Mouse (Mus musculus): ENCODE measurements at regions not wholly inside any gene's neighbourhood (a gene's known extent, or its start where the extent isn't known, plus 50 kb on each side); places are given as distances from the start of the nearest gene placed in this dataset.

DNA sequence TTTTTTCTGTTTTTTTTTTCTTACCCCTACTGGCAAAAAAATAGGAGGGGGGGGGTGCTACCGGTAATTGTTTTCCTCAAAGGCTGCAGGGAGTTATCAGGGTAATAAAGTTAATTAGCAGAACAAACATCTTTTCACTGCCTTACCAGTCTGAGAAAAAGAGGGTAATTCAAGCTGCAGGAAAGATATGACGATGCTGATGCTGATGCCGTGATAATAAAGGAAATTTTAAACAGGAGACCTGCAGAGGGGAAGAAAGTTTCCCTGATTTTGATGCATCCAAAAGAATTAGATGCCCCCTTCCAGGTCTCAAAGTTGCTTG is 145.7 kb upstream of the Sox2 start:
- Histone ChIP-seq H3K4me2 (ENCODE audit: low read depth, low read length) (no peak overlapping the region), H3K9ac (ENCODE audit: low read length) (no peak overlapping the region), H3K27me3 (ENCODE audit: control insufficient read depth, insufficient read depth, low read length) (no peaks in the 10 kb centered on the region), H3K9me3 (replicated peaks; ENCODE audit: control insufficient read depth, low read length) (no peaks in the 10 kb centered on the region), H3K4me1 (ENCODE audit: control insufficient read depth, insufficient read depth, low read length) (no peaks in the 10 kb centered on the region), H3K27ac (ENCODE audit: low read length) (no peak overlapping the region), H3K4me3 (replicated peaks; ENCODE audit: low read length) (no peak overlapping the region), H3K36me3 (ENCODE audit: control insufficient read depth, insufficient read depth, low read length) (no peaks in the 10 kb centered on the region)
- 31% methylated on average over 3 of the region's 3 CpGs for WGBS
- no peak for ATAC-seq (ENCODE audit: insufficient read depth, low FRiP score)

DNA sequence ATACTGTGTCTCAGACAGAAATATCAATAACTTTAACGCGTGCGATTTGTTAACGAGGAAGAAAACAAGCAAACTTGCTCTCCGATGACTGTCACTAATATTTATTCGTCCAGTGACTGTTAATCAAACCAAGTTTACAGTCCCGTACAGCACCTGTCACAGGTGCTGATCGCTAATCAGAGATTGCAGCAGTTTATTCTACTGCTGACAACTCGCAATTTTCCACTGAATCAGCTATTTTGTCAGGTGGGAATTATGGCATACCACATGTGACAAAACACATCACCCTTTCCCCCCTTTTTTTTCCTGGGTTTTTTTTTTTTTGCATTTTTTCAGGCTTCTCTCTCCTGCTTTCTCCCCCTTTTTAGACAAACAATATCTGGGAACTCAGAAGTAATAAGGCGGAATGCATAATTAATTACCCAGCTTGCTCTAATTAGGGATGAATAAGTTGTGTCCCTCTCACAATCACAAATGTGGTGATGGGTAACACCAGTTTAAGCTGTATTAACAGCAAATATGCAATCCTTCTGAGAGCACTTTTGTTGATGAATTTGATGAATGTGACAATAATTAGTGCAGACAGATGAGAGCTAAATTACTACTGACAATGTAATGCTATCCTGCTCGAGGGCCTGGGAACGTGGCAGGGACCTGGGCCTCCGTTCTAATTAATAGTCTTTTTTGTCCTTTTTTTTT is 146.2 kb upstream of the Sox2 start:
- Histone ChIP-seq H3K4me2 (ENCODE audit: low read depth, low read length) (no peak overlapping the region), H3K27me3 (ENCODE audit: control insufficient read depth, insufficient read depth, low read length) (no peaks in the 10 kb centered on the region), H3K9me3 (replicated peaks; ENCODE audit: control insufficient read depth, low read length) (no peaks in the 10 kb centered on the region), H3K36me3 (ENCODE audit: control insufficient read depth, insufficient read depth, low read length) (no peaks in the 10 kb centered on the region), H3K9ac (ENCODE audit: low read length) (no peak overlapping the region), H3K4me1 (ENCODE audit: control insufficient read depth, insufficient read depth, low read length) (no peaks in the 10 kb centered on the region), H3K4me3 (replicated peaks; ENCODE audit: low read length) (no peak overlapping the region), H3K27ac (ENCODE audit: low read length) (no peak overlapping the region)
- ATAC-seq (ENCODE audit: insufficient read depth, low FRiP score), result no peak
- WGBS, result 54% methylated on average over 13 of the region's 13 CpGs

DNA sequence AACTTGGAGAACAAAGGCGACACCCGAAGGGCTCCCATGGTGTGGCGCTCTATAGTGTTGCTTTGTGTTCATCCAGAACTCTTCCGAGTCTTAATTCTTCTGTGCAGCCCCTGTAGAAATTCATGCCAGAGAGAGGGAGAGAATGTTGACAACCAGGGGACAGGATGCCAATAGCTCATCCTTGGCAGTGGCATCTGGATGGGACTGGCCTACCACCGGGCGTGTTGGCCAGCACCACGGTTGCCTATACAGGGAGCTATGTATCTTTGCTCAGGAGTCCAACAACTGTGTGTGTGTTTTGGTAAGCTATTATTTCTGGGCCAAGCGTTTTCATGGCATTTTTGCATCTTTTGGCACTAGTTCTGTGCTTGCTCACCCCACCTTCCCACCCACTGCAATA is 153.4 kb upstream of the Sox2 start:
- Histone ChIP-seq H3K4me1 (ENCODE audit: control insufficient read depth, insufficient read depth, low read length) (no peaks in the 10 kb centered on the region), H3K4me2 (ENCODE audit: low read depth, low read length) (no peak overlapping the region), H3K27ac (ENCODE audit: low read length) (no peak overlapping the region), H3K4me3 (replicated peaks; ENCODE audit: low read length) (no peak overlapping the region), H3K27me3 (ENCODE audit: control insufficient read depth, insufficient read depth, low read length) (no peaks in the 10 kb centered on the region), H3K9me3 (replicated peaks; ENCODE audit: control insufficient read depth, low read length) (no peaks in the 10 kb centered on the region), H3K9ac (ENCODE audit: low read length) (no peak overlapping the region), H3K36me3 (ENCODE audit: control insufficient read depth, insufficient read depth, low read length) (no peaks in the 10 kb centered on the region)
- ATAC-seq (ENCODE audit: insufficient read depth, low FRiP score), result no peak
- 86% methylated on average over 8 of the region's 8 CpGs for WGBS

- Histone ChIP-seq H3K9ac (ENCODE audit: low read length) (no peak overlapping the region), H3K27me3 (ENCODE audit: control insufficient read depth, insufficient read depth, low read length) (no peaks in the 10 kb centered on the region), H3K36me3 (ENCODE audit: control insufficient read depth, insufficient read depth, low read length) (no peaks in the 10 kb centered on the region), H3K4me3 (replicated peaks; ENCODE audit: low read length) (no peak overlapping the region), H3K4me2 (ENCODE audit: low read depth, low read length) (no peak overlapping the region), H3K9me3 (replicated peaks; ENCODE audit: control insufficient read depth, low read length) (no peaks in the 10 kb centered on the region), H3K4me1 (ENCODE audit: control insufficient read depth, insufficient read depth, low read length) (no peaks in the 10 kb centered on the region), H3K27ac (ENCODE audit: low read length) (no peak overlapping the region)
- WGBS, result 68% methylated on average over 3 of the region's 3 CpGs
- ATAC-seq (ENCODE audit: insufficient read depth, low FRiP score), result no peak
Measured at GRCm38 (mm10) chr3:34495615-34496014, 154.6 kb upstream of the Sox2 start.

DNA sequence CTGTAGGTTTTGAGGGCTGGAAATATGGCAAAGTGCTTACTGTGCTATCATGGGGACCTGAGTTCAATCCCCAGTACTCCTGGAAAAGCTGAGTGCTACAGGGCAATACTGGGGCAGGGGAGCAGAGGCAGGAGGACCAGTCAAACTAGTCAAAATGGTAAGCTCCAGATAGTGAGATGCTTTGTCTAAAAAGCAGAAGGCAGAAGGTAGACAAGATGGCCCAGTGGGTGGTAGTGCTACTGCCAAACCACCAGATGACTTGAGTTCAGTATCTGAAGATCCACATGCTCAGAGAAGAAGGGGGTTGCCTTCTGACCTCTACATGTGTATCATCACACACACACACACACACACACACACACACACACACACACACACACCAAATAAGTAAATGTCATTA is 156.3 kb upstream of the Sox2 start:
- Histone ChIP-seq H3K27ac (ENCODE audit: low read length) (no peak overlapping the region), H3K9me3 (replicated peaks; ENCODE audit: control insufficient read depth, low read length) (no peaks in the 10 kb centered on the region), H3K9ac (ENCODE audit: low read length) (no peak overlapping the region), H3K4me3 (replicated peaks; ENCODE audit: low read length) (no peak overlapping the region), H3K36me3 (ENCODE audit: control insufficient read depth, insufficient read depth, low read length) (no peaks in the 10 kb centered on the region), H3K27me3 (ENCODE audit: control insufficient read depth, insufficient read depth, low read length) (no peaks in the 10 kb centered on the region), H3K4me2 (ENCODE audit: low read depth, low read length) (no peak overlapping the region), H3K4me1 (ENCODE audit: control insufficient read depth, insufficient read depth, low read length) (no peaks in the 10 kb centered on the region)
- ATAC-seq (ENCODE audit: insufficient read depth, low FRiP score), result no peak

DNA sequence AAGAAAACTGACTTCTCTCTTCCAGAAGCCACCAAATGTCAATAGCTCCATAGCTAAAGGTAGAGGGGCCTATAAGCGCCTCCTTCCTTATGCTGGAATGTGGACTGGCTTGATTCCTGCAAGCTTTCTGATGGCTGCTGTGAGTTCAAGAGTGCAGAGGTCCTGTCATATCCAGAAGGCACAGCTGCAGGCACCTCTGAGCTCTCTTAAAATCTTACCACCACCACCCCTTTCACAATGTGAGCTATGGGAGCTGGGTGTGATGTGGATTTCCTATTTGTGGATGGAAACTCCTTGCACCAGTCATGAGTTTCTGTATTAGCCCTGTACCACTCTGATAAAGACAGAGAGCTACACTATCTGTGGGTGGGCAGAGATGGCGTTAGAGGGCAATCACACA is 161.2 kb upstream of the Sox2 start:
- H3K27me3 ChIP-seq (ENCODE audit: control insufficient read depth, insufficient read depth, low read length), result no peaks in the 10 kb centered on the region
- no peaks in the 10 kb centered on the region for H3K4me1 ChIP-seq (ENCODE audit: control insufficient read depth, insufficient read depth, low read length)
- 80% methylated on average over 2 of the region's 2 CpGs for WGBS
- H3K4me3 ChIP-seq (replicated peaks; ENCODE audit: low read length), result no peak overlapping the region
- H3K27ac ChIP-seq (ENCODE audit: low read length), result no peak overlapping the region
- no peaks in the 10 kb centered on the region for H3K36me3 ChIP-seq (ENCODE audit: control insufficient read depth, insufficient read depth, low read length)
- H3K9me3 ChIP-seq (replicated peaks; ENCODE audit: control insufficient read depth, low read length), result no peaks in the 10 kb centered on the region
- no peak overlapping the region for H3K4me2 ChIP-seq (ENCODE audit: low read depth, low read length)
- no peak overlapping the region for H3K9ac ChIP-seq (ENCODE audit: low read length)
- ATAC-seq (ENCODE audit: insufficient read depth, low FRiP score), result no peak

- Histone ChIP-seq H3K27ac (ENCODE audit: low read length) (no peak overlapping the region), H3K27me3 (ENCODE audit: control insufficient read depth, insufficient read depth, low read length) (no peaks in the 10 kb centered on the region), H3K36me3 (ENCODE audit: control insufficient read depth, insufficient read depth, low read length) (no peaks in the 10 kb centered on the region), H3K4me3 (replicated peaks; ENCODE audit: low read length) (no peak overlapping the region), H3K9me3 (replicated peaks; ENCODE audit: control insufficient read depth, low read length) (no peaks in the 10 kb centered on the region), H3K9ac (ENCODE audit: low read length) (no peak overlapping the region), H3K4me1 (ENCODE audit: control insufficient read depth, insufficient read depth, low read length) (no peaks in the 10 kb centered on the region), H3K4me2 (ENCODE audit: low read depth, low read length) (no peak overlapping the region)
- 14% methylated on average over 9 of the region's 9 CpGs for WGBS
- no peak for ATAC-seq (ENCODE audit: insufficient read depth, low FRiP score)
Measured at GRCm38 (mm10) chr3:34486441-34487050, 163.7 kb upstream of the Sox2 start.

- no peak overlapping the region for H3K27ac ChIP-seq (ENCODE audit: low read length)
- ATAC-seq (ENCODE audit: insufficient read depth, low FRiP score), result no peak
- H3K4me2 ChIP-seq (ENCODE audit: low read depth, low read length), result peak overlapping the region; percentile 31; the same call in 1 of the 2 replicates
- H3K4me3 ChIP-seq (replicated peaks; ENCODE audit: low read length), result no peak overlapping the region
- WGBS, result 34% methylated on average over 15 of the region's 15 CpGs
- H3K9me3 ChIP-seq (replicated peaks; ENCODE audit: control insufficient read depth, low read length), result no peaks in the 10 kb centered on the region
- no peaks in the 10 kb centered on the region for H3K36me3 ChIP-seq (ENCODE audit: control insufficient read depth, insufficient read depth, low read length)
- no peak overlapping the region for H3K9ac ChIP-seq (ENCODE audit: low read length)
- no peaks in the 10 kb centered on the region for H3K4me1 ChIP-seq (ENCODE audit: control insufficient read depth, insufficient read depth, low read length)
- H3K27me3 ChIP-seq (ENCODE audit: control insufficient read depth, insufficient read depth, low read length), result no peaks in the 10 kb centered on the region
Measured at GRCm38 (mm10) chr3:34485345-34486223, 164.6 kb upstream of the Sox2 start.

GRCm38 (mm10) chr3:34483934-34484333 is 166.3 kb upstream of the Sox2 start:
- Histone ChIP-seq H3K4me3 (replicated peaks; ENCODE audit: low read length) (no peak overlapping the region), H3K27me3 (ENCODE audit: control insufficient read depth, insufficient read depth, low read length) (no peaks in the 10 kb centered on the region), H3K36me3 (ENCODE audit: control insufficient read depth, insufficient read depth, low read length) (no peaks in the 10 kb centered on the region), H3K27ac (ENCODE audit: low read length) (no peak overlapping the region), H3K9ac (ENCODE audit: low read length) (no peak overlapping the region), H3K9me3 (replicated peaks; ENCODE audit: control insufficient read depth, low read length) (no peaks in the 10 kb centered on the region), H3K4me1 (ENCODE audit: control insufficient read depth, insufficient read depth, low read length) (no peaks in the 10 kb centered on the region), H3K4me2 (ENCODE audit: low read depth, low read length) (no peak overlapping the region)
- no peak for ATAC-seq (ENCODE audit: insufficient read depth, low FRiP score)
- 66% methylated on average over 3 of the region's 3 CpGs for WGBS

Measured in stomach, embryonic 16.5 days (tissue).